Mouse (Mus musculus): Measurements from ENCODE around the gene Tanc1. TPM values are rescaled to one million over a fixed set of nuclear protein-coding genes. Genes with fewer than 3 reads are reported as not detected.

Tanc1 gene
- total and polyA plus RNA-seq, 2 experiments from 2014 or later: 2.7 to 7.3 TPM

- WGBS: 21% methylated on average over 1 of the region's 1 CpGs
Observed at GRCm38 (mm10) chr2:59627502-59627901, 15.7 kb downstream of the Tanc1 start.

GRCm38 (mm10) chr2:59628057-59628901 is 16.4 kb downstream of the Tanc1 start:
- Histone ChIP-seq H3K4me2 (ENCODE audit: low read depth, low read length, poor library complexity, severe bottlenecking) (no peak overlapping the region), H3K9ac (replicated peaks; ENCODE audit: low read length, poor library complexity, severe bottlenecking) (no peak overlapping the region), H3K4me1 (ENCODE audit: insufficient read depth, low read length) (no peaks in the 10 kb centered on the region), H3K27ac (ENCODE audit: low read depth, low read length) (no peak overlapping the region), H3K36me3 (ENCODE audit: insufficient read depth, low read length) (no peaks in the 10 kb centered on the region), H3K27me3 (ENCODE audit: insufficient read depth, low read length) (no peaks in the 10 kb centered on the region), H3K9me3 (ENCODE audit: low read length) (no peaks in the 10 kb centered on the region), H3K4me3 (ENCODE audit: low read depth, low read length) (no peak overlapping the region)
- 81% methylated on average over 17 of the region's 17 CpGs for WGBS
- ATAC-seq (ENCODE audit: low FRiP score) (no peak), DNase-seq (ENCODE audit: low spot score) (peak; percentile 57)
- TF ChIP-seq CTCF (IDR thresholded peaks at IDR 0.05): no peak

More at GRCm38 (mm10) chr2:59627502-59627901, 15.7 kb downstream of the Tanc1 start:
- Histone ChIP-seq H3K9ac (replicated peaks; ENCODE audit: low read length, poor library complexity, severe bottlenecking) (no peak overlapping the region), H3K4me2 (ENCODE audit: low read depth, low read length, poor library complexity, severe bottlenecking) (no peak overlapping the region), H3K9me3 (ENCODE audit: low read length) (no peaks in the 10 kb centered on the region), H3K4me3 (ENCODE audit: low read depth, low read length) (no peak overlapping the region), H3K4me1 (ENCODE audit: insufficient read depth, low read length) (no peaks in the 10 kb centered on the region), H3K27me3 (ENCODE audit: insufficient read depth, low read length) (no peaks in the 10 kb centered on the region), H3K27ac (ENCODE audit: low read depth, low read length) (no peak overlapping the region), H3K36me3 (ENCODE audit: insufficient read depth, low read length) (no peaks in the 10 kb centered on the region)
- TF ChIP-seq CTCF (IDR thresholded peaks at IDR 0.05): no peak
- ATAC-seq (ENCODE audit: low FRiP score): no peak; the same call in 1 of the 2 replicates
- no peak for DNase-seq (ENCODE audit: low spot score)

- Histone ChIP-seq H3K27ac (ENCODE audit: low read depth, low read length) (no peak overlapping the region), H3K4me2 (ENCODE audit: low read depth, low read length, poor library complexity, severe bottlenecking) (no peak overlapping the region), H3K36me3 (ENCODE audit: insufficient read depth, low read length) (no peaks in the 10 kb centered on the region), H3K4me3 (ENCODE audit: low read depth, low read length) (no peak overlapping the region), H3K4me1 (ENCODE audit: insufficient read depth, low read length) (no peaks in the 10 kb centered on the region), H3K27me3 (ENCODE audit: insufficient read depth, low read length) (no peaks in the 10 kb centered on the region), H3K9ac (replicated peaks; ENCODE audit: low read length, poor library complexity, severe bottlenecking) (no peak overlapping the region), H3K9me3 (ENCODE audit: low read length) (no peaks in the 10 kb centered on the region)
- 83% methylated on average over 4 of the region's 4 CpGs for WGBS
- no peak for TF ChIP-seq CTCF (IDR thresholded peaks at IDR 0.05)
- DNase-seq (ENCODE audit: low spot score) (no peak), ATAC-seq (ENCODE audit: low FRiP score) (no peak)
Observed at GRCm38 (mm10) chr2:59629829-59630228, 18.0 kb downstream of the Tanc1 start.

- no peak for TF ChIP-seq CTCF (IDR thresholded peaks at IDR 0.05)
- ATAC-seq (ENCODE audit: low FRiP score) (no peak), DNase-seq (ENCODE audit: low spot score) (no peak)
- 83% methylated on average over 5 of the region's 5 CpGs for WGBS
- Histone ChIP-seq H3K27me3 (ENCODE audit: insufficient read depth, low read length) (no peaks in the 10 kb centered on the region), H3K4me3 (ENCODE audit: low read depth, low read length) (no peak overlapping the region), H3K4me2 (ENCODE audit: low read depth, low read length, poor library complexity, severe bottlenecking) (no peak overlapping the region), H3K9me3 (ENCODE audit: low read length) (no peaks in the 10 kb centered on the region), H3K36me3 (ENCODE audit: insufficient read depth, low read length) (no peaks in the 10 kb centered on the region), H3K27ac (ENCODE audit: low read depth, low read length) (no peak overlapping the region), H3K9ac (replicated peaks; ENCODE audit: low read length, poor library complexity, severe bottlenecking) (no peak overlapping the region), H3K4me1 (ENCODE audit: insufficient read depth, low read length) (no peaks in the 10 kb centered on the region)
Observed at GRCm38 (mm10) chr2:59631406-59631805, 19.6 kb downstream of the Tanc1 start.

- no peak for DNase-seq (ENCODE audit: low spot score)
- no peaks in the 10 kb centered on the region for H3K9me3 ChIP-seq (ENCODE audit: low read length)
- no peaks in the 10 kb centered on the region for H3K36me3 ChIP-seq (ENCODE audit: insufficient read depth, low read length)
- H3K9ac ChIP-seq (replicated peaks; ENCODE audit: low read length, poor library complexity, severe bottlenecking): no peak overlapping the region
- no peak for ATAC-seq (ENCODE audit: low FRiP score)
- H3K27me3 ChIP-seq (ENCODE audit: insufficient read depth, low read length): no peaks in the 10 kb centered on the region
- no peak overlapping the region for H3K4me2 ChIP-seq (ENCODE audit: low read depth, low read length, poor library complexity, severe bottlenecking)
- TF ChIP-seq CTCF (IDR thresholded peaks at IDR 0.05): no peak
- no peak overlapping the region for H3K4me3 ChIP-seq (ENCODE audit: low read depth, low read length)
- 54% methylated on average over 5 of the region's 5 CpGs for WGBS
- no peaks in the 10 kb centered on the region for H3K4me1 ChIP-seq (ENCODE audit: insufficient read depth, low read length)
- H3K27ac ChIP-seq (ENCODE audit: low read depth, low read length): no peak overlapping the region
Observed at GRCm38 (mm10) chr2:59633761-59634430, 22.1 kb downstream of the Tanc1 start.

All from midbrain, postnatal 0 days (tissue).